Mouse (Mus musculus): ENCODE measurements around the gene Il27. TPM values are rescaled to one million over a fixed set of nuclear protein-coding genes. Genes with fewer than 3 reads are reported as not detected.
A peak's percentile ranks its signal among the peaks of the same experiment; 100 is the strongest.

Il27 gene
- not detected in 2 replicates for total RNA-seq (2021)
- long read RNA-seq, experiment 1: 0 reads
- long read RNA-seq, experiment 2: 0 reads

- no peak for DNase-seq
These were observed at the start of gene Il27 for GRCm38 (mm10) chr7:126594862-126595561. Il27 (minus strand) TSS chr7:126594941.

GRCm38 (mm10) chr7:126644345-126644744, 49.6 kb upstream of the Il27 start:
- DNase-seq: no peak

DNA sequence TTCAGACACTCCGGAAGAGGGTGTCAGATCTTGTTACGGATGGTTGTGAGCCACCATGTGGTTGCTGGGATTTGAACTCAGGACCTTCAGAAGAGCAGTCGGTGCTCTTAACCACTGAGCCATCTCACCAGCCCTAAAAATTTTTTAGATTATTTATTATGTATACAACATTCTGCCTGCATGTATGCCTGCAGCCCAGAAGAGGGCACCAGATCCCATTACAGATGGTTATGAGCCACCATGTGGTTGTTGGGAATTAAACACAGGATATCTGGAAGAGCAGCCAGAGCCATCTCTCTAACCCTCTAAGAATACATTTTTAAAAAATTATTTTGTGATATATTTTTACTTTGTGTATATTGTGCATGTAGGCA, 48.5 kb upstream of the Il27 start:
- DNase-seq: peak; percentile 71

GRCm38 (mm10) chr7:126642545-126643243, 48.0 kb upstream of the Il27 start:
- DNase-seq: no peak

DNA sequence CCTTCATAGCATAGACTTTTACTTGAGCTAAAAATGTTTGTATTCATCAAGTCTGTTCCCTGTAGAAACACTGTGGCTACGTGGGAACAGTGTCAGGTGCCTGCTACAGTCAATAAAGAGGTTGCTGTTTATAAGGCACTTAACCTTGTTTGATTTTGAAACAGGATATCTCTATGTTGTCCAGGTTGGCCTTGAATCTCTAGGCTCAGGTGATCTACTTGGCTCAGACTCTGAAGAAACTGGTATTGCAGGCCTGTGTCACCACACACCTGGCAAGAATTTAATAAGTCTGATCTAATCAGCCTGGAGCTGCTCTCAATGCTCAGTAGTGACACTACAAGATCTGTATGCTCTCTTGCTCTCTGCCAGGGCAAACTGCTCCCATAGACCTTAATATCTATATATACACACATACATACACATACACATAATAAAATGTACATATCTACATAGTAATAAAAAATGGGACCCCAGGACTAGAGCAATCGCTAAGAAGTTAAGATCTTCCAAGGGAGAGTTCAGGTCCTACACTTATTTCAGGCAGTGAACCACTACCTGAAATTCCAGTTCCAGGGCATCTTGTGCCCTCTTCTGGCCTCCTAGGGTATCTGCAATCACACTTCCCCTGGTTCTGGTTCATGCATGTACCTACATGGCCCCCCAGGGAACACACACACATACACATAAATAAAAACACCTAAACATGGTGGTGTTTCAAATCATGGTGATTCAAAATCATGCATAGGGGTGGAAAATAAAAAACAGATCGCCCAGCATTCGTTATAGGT, 42.2 kb upstream of the Il27 start:
- DNase-seq: peak; percentile 67

DNA sequence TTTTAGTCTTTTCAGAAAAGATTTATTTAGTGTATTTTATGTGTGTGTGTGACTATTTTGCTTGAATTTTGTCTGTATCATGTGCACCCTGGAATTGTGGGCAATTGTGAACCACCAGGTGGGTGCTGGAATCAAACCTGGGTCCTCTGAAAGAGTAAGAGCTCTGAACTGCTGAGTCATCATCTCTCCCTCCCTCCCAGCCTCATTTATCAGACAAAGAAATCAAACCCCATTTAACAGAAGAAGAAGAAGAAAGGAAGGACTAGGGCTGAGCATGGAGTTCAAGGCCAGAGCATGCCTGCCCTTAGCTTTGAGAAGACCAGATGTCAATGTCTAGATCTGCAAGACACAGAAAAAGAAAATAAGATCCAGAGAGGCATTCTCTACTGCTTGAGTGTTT, 40.6 kb upstream of the Il27 start:
- no peak for DNase-seq

GRCm38 (mm10) chr7:126632478-126632877, 37.7 kb upstream of the Il27 start:
- DNase-seq: no peak

DNA sequence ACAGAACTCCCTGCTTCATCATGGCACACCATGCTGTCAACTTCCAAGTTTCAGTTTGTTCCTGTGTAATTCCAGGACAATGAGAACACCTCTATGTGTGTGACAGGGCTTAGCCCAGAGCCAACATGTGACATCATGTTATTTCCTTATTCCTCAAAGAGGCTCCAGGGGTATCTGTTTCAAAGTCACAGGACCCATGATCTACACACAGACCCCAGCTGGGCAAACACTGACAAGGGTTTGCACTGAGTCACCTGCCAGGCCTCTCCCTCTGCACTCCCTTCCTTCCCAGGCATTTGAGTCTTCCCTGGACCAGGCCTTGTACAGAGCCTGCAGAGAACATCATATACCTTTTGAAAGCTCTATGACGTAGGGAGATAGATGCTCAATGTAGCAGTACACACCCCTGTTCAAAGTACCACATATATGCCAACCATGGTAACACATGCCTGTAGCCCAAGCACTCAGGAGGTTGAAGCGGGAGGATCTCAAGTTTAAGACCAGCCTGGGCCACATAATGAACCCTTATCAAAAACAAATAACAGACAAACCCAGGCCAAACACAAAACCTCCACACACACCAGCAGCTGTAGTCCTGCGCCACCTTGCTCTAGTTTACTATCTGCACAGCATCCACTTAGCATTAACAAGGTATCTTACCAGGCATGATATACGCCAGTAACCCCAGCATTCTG, 36.2 kb upstream of the Il27 start, which contains the start of gene Nupr1:
Gene Nupr1, minus strand, starts transcription at position 38 of the 695 bp plus-strand sequence.
- no peak for DNase-seq

- no peak for DNase-seq
These were observed 35.2 kb upstream of the Il27 start for GRCm38 (mm10) chr7:126629915-126630314.

- DNase-seq: no peak
These were observed 33.4 kb upstream of the Il27 start for GRCm38 (mm10) chr7:126628111-126628510.

- DNase-seq: no peak
These were observed 31.3 kb upstream of the Il27 start for GRCm38 (mm10) chr7:126625807-126626600.

GRCm38 (mm10) chr7:126625369-126625768, 30.6 kb upstream of the Il27 start:
- peak; percentile 83 for DNase-seq

GRCm38 (mm10) chr7:126624774-126625173, 30.0 kb upstream of the Il27 start:
- DNase-seq: no peak

GRCm38 (mm10) chr7:126623381-126623780, 28.6 kb upstream of the Il27 start:
- DNase-seq: no peak

DNA sequence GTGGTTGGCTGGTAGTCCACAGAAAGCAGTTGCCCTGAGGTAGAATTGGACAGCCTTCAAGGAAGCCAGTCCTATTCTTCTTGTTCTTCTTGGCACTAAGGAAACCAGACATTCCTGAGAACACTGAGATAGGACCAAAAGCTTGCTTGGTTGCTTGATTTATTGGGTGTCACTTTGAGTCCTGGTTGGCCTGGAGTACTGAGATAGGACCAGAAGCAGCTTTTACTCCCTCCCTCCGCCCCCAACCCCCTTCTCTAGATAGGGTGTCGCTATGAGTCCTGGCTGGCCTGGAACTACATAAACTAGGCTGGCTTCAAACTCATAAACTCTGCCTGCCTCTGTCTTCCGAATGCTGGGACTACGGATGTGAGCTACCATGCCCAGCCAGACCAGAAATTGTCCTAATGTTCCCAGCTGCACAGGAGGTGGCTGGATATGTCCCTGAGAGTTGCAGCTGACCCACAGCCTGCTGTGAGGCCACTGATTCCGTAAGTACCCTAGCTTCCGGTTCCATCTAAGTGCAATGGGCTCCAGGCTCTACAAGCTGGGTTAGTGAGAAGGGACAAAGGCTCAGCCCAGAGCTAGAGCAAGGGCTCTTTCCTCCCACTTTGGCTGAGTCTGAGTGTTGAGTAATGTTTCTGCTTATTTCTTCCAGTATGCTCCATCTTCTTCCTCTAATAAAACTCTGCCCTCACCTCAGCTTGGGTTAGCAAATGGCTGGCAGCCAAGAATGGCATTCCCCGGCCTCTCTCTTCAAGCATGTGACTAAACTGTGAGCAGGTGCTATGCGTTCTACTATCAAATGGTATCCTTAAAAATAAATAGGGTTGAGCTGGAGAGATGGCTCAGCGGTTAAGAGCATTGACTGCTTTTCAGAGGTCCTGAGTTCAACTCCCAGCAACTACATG, 27.0 kb upstream of the Il27 start:
- no peak for DNase-seq

GRCm38 (mm10) chr7:126619559-126620275, 25.0 kb upstream of the Il27 start:
- no peak for DNase-seq

DNA sequence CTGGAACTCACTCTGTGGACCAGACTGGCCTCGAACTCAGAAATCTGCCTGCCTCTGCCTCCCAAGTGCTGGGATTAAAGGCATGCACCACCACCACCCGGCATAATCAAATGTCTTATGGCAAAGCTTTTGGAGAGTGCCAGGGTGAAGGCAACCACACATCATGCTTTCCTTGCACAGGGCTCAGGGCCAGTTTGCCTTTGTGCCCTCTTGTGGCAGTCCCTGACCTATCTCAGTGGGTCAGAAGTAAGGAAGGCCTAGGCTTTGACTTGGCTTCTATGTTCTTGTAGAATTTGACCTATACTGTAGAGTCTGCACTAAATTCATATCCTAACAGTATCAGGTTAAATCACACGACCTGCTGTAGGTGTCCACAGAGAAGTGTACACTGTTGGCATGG, 22.0 kb upstream of the Il27 start:
- DNase-seq: peak; percentile 34

DNA sequence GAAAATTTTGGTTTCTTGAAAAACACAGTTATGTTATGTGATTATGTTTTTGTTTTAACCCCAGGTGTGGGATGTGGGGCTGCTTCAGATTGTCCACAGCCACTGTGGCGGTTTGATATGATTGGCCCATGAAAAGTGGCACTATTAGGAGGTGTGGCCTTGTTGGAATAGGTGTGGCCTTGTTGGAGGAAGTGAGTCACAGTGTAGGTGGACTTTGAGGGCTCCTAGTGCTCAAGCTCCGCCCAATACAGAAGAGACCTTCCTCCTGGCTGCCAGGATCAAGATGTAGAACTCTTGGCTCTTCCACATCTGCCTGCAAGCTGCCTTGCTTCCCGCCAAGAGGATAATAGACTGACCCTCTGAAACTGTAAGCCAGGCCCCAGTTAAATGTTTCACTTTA, 18.0 kb upstream of the Il27 start:
- no peak for DNase-seq

DNA sequence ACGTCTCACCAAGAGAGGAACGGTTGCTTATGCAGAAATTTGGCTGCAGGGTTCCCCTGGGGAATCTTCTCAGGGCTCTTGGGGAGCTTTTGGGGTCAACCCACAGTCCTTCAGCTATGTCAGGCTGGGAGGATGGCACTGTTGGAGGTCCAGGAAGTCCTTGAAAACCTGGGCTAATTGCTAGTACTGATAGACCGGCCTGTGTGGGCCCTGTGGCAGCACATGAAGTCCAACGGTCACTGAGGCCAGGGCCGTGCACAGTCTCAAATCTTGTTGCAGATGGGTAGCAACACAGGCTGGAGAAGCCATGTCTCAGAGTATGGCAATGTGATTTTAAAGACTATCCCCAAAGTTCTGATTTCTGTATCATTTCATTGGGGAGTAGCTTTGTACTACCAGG, 13.1 kb upstream of the Il27 start:
- no peak for DNase-seq

- peak; percentile 80 for DNase-seq
These were observed 12.3 kb upstream of the Il27 start for GRCm38 (mm10) chr7:126607064-126607463.
